Mouse (Mus musculus) hindbrain, embryonic 13.5 days (tissue): Measurements from ENCODE around the gene Hsd17b7. TPM values are rescaled to one million over a fixed set of nuclear protein-coding genes. Genes with fewer than 3 reads are reported as not detected.

ENCODE experiments used
- ATAC-seq: fragments of 200-750 bp; cut with Nextera tagmentation; 2 replicates; pipeline ENCODE4 v1.8.0; 2017; ENCODE audit warnings: moderate TSS enrichment; ENCODE audit not compliant: low FRiP score
- H3K27ac ChIP-seq: fragments of 300-500 bp; sonication (generic); 2 replicates; pipeline ENCODE4 v1.5.1; 2015; ENCODE audit warnings: inconsistent platforms, mild to moderate bottlenecking, moderate library complexity
- H3K27me3 ChIP-seq: fragments of 300-500 bp; sonication (generic); 2 replicates; pipeline ENCODE4 v1.6.1; 2015; ENCODE audit warnings: mild to moderate bottlenecking, inconsistent platforms
- H3K36me3 ChIP-seq: fragments of 300-500 bp; sonication (generic); 2 replicates; pipeline ENCODE4 v1.6.1; 2015; ENCODE audit warnings: mild to moderate bottlenecking, inconsistent platforms
- H3K4me1 ChIP-seq: fragments of 300-500 bp; sonication (generic); replicated peaks from 2 replicates; pipeline ENCODE4 v1.6.1; 2015; ENCODE audit warnings: inconsistent platforms
- H3K4me2 ChIP-seq: fragments of 300-500 bp; sonication (generic); 2 replicates; pipeline ENCODE4 v1.6.1; 2015; ENCODE audit warnings: inconsistent platforms, mild to moderate bottlenecking, moderate library complexity
- H3K4me3 ChIP-seq: fragments of 300-500 bp; sonication (generic); 2 replicates; pipeline ENCODE4 v1.5.1; 2015; ENCODE audit warnings: mild to moderate bottlenecking, inconsistent platforms
- H3K9ac ChIP-seq: fragments of 300-500 bp; sonication (generic); 2 replicates; pipeline ENCODE4 v1.6.1; 2015; ENCODE audit warnings: mild to moderate bottlenecking, inconsistent platforms
- H3K9me3 ChIP-seq: fragments of 300-500 bp; sonication (generic); 2 replicates; pipeline ENCODE4 v1.6.1; 2016; ENCODE audit warnings: inconsistent platforms
- WGBS: fragments of 180-500 bp; shearing (Covaris S2); methylation state at CpG from one replicate; pipeline ENCODE4 v1.1.7; 2015; 5-methylcytosine and 5-hydroxymethylcytosine counted together
- polyA plus RNA-seq: library from polyadenylated mRNA; unstranded; fragments of >200 nt; fragmentation: Nextera tagmentation; extraction: Ambion mirVana; gene quantifications from 2 replicates; pipeline ENCODE4 v1.2.1, GENCODE M21; 2015

Hsd17b7 gene
- polyA plus RNA-seq, 1 experiment from 2014 or later: 20.9 TPM

GRCm38 (mm10) chr1:169909163-169909562 lies 59.9 kb downstream of the Hsd17b7 start:
- Histone ChIP-seq H3K9me3 (no peaks in the 10 kb centered on the region), H3K36me3 (no peaks in the 10 kb centered on the region), H3K27me3 (no peaks in the 10 kb centered on the region), H3K4me1 (no peaks in the 10 kb centered on the region), H3K4me3 (no peak overlapping the region), H3K27ac (no peak overlapping the region), H3K9ac (no peak overlapping the region), H3K4me2 (no peak overlapping the region)
- 77% methylated on average over 5 of the region's 5 CpGs for WGBS
- 0 out of 2 replicates have a peak, but pooled peaks have one; percentile 32 for ATAC-seq

GRCm38 (mm10) chr1:169900771-169901336 lies 68.2 kb downstream of the Hsd17b7 start:
- Histone ChIP-seq H3K36me3 (no peaks in the 10 kb centered on the region), H3K27ac (no peak overlapping the region), H3K9ac (no peak overlapping the region), H3K4me1 (no peaks in the 10 kb centered on the region), H3K4me2 (no peak overlapping the region), H3K4me3 (no peak overlapping the region), H3K27me3 (no peaks in the 10 kb centered on the region), H3K9me3 (no peaks in the 10 kb centered on the region)
- no peak for ATAC-seq
- WGBS: 88% methylated on average over 3 of the region's 3 CpGs

Other genes starting within 250 kb of the Hsd17b7 start
- 50.0 and 51.1 TPM in 2 replicates for gene Rgs4, start 221.6 kb downstream of the Hsd17b7 start, polyA plus RNA-seq
- 1.5 and 2.3 TPM in 2 replicates for gene Ccdc190, start 40.6 kb downstream of the Hsd17b7 start, polyA plus RNA-seq
- gene Ddr2, start 141.5 kb upstream of the Hsd17b7 start, polyA plus RNA-seq: 9.4 and 12.5 TPM in 2 replicates
- gene Uap1, start 205.7 kb upstream of the Hsd17b7 start, polyA plus RNA-seq: 63.0 and 63.7 TPM in 2 replicates
- 8.4 and 8.7 TPM in 2 replicates for gene Uhmk1, start 246.2 kb upstream of the Hsd17b7 start, polyA plus RNA-seq